Mouse (Mus musculus): ENCODE results near the gene St8sia6. TPM values are rescaled to one million over a fixed set of nuclear protein-coding genes. Genes with fewer than 3 reads are reported as not detected.

The St8sia6 gene
- 8.3 TPM for polyA plus RNA-seq (2017; shearing (Covaris generic))

DNA sequence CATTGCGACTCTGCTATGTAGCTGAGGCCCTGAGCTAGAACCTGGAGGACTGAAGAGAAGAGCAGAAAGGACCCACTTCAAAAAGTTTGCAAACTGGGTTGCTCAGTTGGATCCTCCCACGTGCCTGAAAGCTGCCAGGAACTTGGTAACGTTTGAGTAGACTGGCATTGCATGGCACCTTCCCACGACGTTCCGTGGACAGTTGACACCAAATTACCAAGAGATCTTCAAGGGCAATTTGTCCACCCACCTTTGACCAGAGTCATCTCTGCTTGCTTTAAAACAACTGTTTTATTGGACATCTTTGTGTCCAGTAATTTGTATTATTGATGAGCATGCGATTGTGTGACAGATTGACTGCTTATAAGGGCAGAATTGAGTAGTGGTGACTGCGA is at the start of gene St8sia6:
St8sia6 (minus strand) TSS at position 96 of the 395 bp plus-strand sequence.

Other genes starting within 250 kb of the St8sia6 start
- gene Trdmt1, start 249.4 kb downstream of the St8sia6 start, polyA plus RNA-seq (2017; shearing (Covaris generic)), result 17.9 TPM
- gene Vim, start 220.1 kb downstream of the St8sia6 start, polyA plus RNA-seq (2017; shearing (Covaris generic)), result 397 TPM

Measured in CD4-positive, CD25-positive, alpha-beta regulatory T cell, adult 9 weeks (primary cell).